Mouse (Mus musculus): ENCODE measurements around the gene Large1. TPM values are rescaled to one million over a fixed set of nuclear protein-coding genes. Genes with fewer than 3 reads are reported as not detected.
"Not testable (repeated sequence)": the region's sequence is repeated elsewhere in the genome, so short reads cannot be mapped to it uniquely, and the experiment has no call there.

Gene Large1
- total RNA-seq, 2 experiments from 2014 or later: 28.8 to 30.2 TPM

DNA sequence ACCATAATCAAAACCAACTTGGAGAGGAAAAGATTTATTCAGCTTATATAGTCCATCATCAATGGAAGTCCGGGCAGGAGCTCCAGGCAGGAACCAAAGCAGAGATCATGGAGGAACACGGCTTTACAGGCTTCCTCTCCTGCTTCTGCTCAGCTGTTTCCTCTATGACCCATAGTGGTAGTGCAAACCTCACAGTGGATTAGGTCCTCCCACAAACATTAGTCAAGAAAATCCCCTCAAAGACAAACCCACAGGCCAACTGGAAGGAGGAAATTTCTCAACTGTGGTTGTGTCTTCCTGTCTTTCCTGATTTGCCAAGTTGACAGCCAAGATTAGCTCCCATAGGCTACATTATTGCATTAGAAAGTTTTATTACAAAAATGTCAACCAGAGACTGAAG is 59.7 kb downstream of the Large1 start:
- no peak for DNase-seq

- DNase-seq: no peak
Measured at GRCm38 (mm10) chr8:73291630-73292029, 61.7 kb downstream of the Large1 start.

GRCm38 (mm10) chr8:73290636-73291035 is 62.7 kb downstream of the Large1 start:
- no peak for DNase-seq

GRCm38 (mm10) chr8:73289831-73290230 is 63.5 kb downstream of the Large1 start:
- DNase-seq: no peak

GRCm38 (mm10) chr8:73281996-73282395 is 71.3 kb downstream of the Large1 start:
- peak; percentile 70 for DNase-seq

DNA sequence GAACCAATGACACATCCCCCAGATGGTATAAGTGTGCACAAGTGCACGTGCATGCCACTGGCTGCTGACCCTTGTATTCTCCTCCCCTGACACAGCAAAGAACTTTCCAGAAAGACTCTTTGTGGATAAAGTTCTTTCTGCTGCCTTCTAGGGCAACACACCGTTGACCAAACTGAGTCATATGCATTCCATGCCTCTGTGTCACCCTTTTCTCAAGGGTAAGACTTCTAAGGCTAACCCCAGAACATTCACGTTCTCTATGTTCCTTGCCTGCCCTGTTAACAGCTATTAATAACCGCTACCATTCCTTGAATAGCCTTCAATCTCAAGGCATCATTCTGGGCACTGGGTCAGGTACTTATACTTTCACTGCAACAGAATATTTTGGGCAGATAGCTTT is 77.3 kb downstream of the Large1 start:
- DNase-seq: no peak

DNA sequence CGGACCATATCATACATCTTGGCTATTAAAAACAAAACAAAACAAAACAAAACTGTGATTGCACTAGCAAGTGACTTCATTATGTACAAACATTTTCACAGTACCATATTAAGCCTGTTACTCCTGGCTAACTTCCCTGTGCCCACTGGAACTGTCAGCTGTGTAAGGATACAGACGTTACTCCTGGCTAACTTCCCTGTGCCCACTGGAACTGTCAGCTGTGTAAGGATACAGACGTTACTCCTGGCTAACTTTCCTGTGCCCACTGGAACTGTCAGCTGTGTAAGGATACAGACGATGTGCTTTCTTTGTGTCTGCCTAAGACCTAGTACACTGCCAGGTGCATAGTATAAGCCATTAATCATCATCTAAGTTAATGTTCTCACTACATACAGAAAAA is 77.9 kb downstream of the Large1 start:
- not testable (repeated sequence) for DNase-seq

DNA sequence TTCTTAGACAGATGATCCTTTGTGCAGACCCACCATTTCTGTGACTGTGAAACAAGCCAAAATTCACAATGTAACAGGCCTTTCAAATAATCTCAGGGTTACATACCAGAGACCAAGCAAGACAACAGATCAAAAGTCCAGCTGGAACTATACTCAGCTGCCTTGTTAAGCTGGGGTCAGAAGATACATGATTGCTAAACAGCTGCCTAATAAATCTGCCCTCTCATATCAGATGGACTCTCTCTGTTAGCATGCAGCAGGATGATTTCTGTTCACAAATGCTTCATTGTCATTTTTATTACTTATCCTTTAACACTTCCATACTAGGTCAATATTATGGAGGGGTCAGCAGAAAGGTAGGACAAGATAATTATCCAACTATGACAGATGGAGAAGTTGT is 80.2 kb downstream of the Large1 start:
- DNase-seq: no peak

GRCm38 (mm10) chr8:73270991-73271390 is 82.3 kb downstream of the Large1 start:
- no peak for DNase-seq

- DNase-seq: peak; percentile 37
Measured at GRCm38 (mm10) chr8:73257981-73258380, 95.4 kb downstream of the Large1 start.

DNA sequence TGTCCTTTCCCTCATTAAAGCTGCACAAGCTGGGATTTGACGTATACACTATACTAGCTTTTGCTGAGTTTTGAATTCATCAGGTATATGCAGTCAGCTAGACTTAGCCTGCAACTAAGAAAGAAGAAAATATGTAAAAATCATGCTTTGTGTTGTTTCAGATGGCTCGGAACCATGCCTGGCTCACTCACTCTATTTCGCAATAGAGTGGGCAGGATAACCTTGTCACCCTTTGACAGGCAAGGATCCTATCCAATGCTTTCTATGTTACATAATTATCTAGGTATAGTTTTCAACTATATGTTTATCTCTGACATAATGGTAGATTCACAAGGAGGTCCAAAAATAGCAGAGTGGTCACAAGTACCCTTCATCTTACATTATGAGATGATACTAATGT is 109.2 kb downstream of the Large1 start:
- DNase-seq: no peak

- no peak for DNase-seq
Measured at GRCm38 (mm10) chr8:73242066-73242465, 111.3 kb downstream of the Large1 start.

GRCm38 (mm10) chr8:73234209-73234608 is 119.1 kb downstream of the Large1 start:
- DNase-seq: no peak

GRCm38 (mm10) chr8:73233358-73234041 is 119.8 kb downstream of the Large1 start:
- DNase-seq: peak; percentile 42

DNA sequence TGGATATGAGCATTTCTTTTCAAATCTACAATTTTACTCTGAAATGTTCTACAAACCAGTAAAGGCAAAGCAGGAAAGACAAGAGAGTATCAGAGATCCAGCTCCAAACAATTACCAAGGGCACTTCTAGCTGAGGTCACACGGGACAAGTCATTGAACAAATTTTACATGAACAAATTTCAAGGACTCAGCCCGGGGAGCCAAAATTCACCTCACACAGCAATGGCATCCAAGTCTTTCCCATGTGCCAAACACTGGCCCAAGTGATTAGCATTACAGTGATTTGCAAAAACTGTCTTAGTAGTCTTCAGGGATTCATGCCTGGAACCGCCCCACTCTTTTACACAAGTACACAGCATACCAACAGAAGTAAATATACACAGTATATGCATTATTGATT is 126.5 kb downstream of the Large1 start:
- peak; percentile 14 for DNase-seq

GRCm38 (mm10) chr8:73225654-73226053 is 127.7 kb downstream of the Large1 start:
- DNase-seq: no peak

- no peak for DNase-seq
Measured at GRCm38 (mm10) chr8:73219178-73219811, 134.0 kb downstream of the Large1 start.

DNA sequence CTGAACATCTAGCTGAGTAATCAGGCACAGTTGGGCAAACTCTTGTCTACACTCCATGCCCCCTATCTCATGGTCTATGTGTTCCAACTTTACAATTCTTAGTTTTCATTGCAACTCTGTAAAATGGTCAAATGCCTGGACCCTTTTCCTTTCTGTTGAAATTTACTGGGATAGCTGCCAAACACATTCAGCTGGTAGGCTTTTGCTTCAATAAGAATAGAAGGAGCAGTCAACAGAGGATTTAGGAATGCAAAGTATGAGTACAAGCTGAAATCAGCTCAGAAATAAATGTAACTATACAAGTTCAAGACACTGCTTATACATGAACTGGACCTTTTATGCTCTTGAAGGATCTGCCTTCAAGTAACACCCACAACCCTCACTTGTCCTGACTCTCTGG is 146.5 kb downstream of the Large1 start:
- DNase-seq: no peak

GRCm38 (mm10) chr8:73201854-73202253 is 151.5 kb downstream of the Large1 start:
- DNase-seq: no peak

- DNase-seq: no peak
Measured at GRCm38 (mm10) chr8:73197714-73198113, 155.6 kb downstream of the Large1 start.

- DNase-seq: no peak
Measured at GRCm38 (mm10) chr8:73188684-73189083, 164.7 kb downstream of the Large1 start.

GRCm38 (mm10) chr8:73187381-73187780 is 166.0 kb downstream of the Large1 start:
- no peak for DNase-seq

DNA sequence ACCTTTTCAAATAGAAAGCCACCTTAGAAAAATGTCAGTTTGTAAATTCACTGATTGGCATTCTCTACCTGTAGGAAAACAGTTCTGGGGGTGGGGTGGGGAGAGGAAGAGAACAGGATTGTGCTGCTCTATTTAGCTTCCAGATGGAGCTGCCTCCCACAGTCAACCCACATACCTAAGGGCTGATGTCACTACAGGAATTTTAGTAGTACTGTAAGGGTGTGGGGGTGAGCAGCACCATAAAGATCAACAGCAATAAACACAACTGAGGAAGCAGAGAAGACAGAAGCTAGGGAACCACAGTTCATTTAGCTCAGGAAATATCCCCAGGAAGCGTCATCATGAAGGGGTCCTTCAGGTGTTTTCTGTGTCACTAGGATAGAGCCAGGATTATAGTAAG is 174.9 kb downstream of the Large1 start:
- no peak for DNase-seq

- no peak for DNase-seq
Measured at GRCm38 (mm10) chr8:73172661-73173060, 180.7 kb downstream of the Large1 start.
